8 mouse cellular contexts compared by ENCODE assay signal in genomic region chr5:134678827-134679546, GRCm38 (mm10). TPM values are rescaled to one million over a fixed set of nuclear protein-coding genes. Genes with fewer than 3 reads are reported as not detected.
A peak's percentile ranks its signal among the peaks of the same experiment; 100 is the strongest.
DNase-seq lines count a peak whose midpoint lies in the region; ATAC-seq and TF ChIP-seq lines count a peak whose summit lies in the region.

No protein-coding gene starts in this region.

- no peak for TF ChIP-seq CTCF in forebrain, postnatal 0 days (IDR thresholded peaks at IDR 0.05; ENCODE audit: low read depth)

- whole genome bisulfite sequencing in hindbrain, embryonic 13.5 days: 76% methylated on average over 8 of the region's 8 CpGs
- 59% methylated on average over 8 of the region's 8 CpGs for WGBS in hindbrain, embryonic 12.5 days
- WGBS in heart, embryonic 16.5 days: 65% methylated on average over 8 of the region's 8 CpGs
- WGBS in liver, embryonic 15.5 days (ENCODE audit: insufficient replicate concordance): 57% methylated on average over 8 of the region's 8 CpGs
- 69% methylated on average over 8 of the region's 8 CpGs for WGBS in forebrain, postnatal 0 days

- H3K4me3 ChIP-seq in hindbrain, embryonic 13.5 days: no peak overlapping the region
- no peak overlapping the region for H3K4me3 ChIP-seq in hindbrain, embryonic 12.5 days
- H3K4me3 ChIP-seq in heart, embryonic 16.5 days (ENCODE audit: low read length): no peak overlapping the region
- no peak overlapping the region for H3K4me3 ChIP-seq in liver, embryonic 15.5 days (replicated peaks)
- no peak overlapping the region for H3K4me3 ChIP-seq in forebrain, postnatal 0 days (ENCODE audit: low read depth, low read length)

- H3K4me2 ChIP-seq in hindbrain, embryonic 13.5 days: no peak overlapping the region
- H3K4me2 ChIP-seq in hindbrain, embryonic 12.5 days (replicated peaks): no peak overlapping the region
- H3K4me2 ChIP-seq in heart, embryonic 16.5 days (ENCODE audit: low read depth, low read length): no peak overlapping the region
- H3K4me2 ChIP-seq in liver, embryonic 15.5 days: peak overlapping the region; percentile 3; the same call in 1 of the 2 replicates
- no peak overlapping the region for H3K4me2 ChIP-seq in forebrain, postnatal 0 days (ENCODE audit: low read depth)

- peak; percentile 25 for DNase-seq in NIH3T3 (ENCODE audit: low read depth)
- no peak for DNase-seq in thymus, postnatal 0 days (ENCODE audit: low spot score)
- no peak for DNase-seq in forebrain, postnatal 0 days

- peak overlapping the region; percentile 29; the same call in 1 of the 2 replicates for H3K9ac ChIP-seq in hindbrain, embryonic 13.5 days
- H3K9ac ChIP-seq in hindbrain, embryonic 12.5 days: no peak overlapping the region
- H3K9ac ChIP-seq in heart, embryonic 16.5 days (ENCODE audit: low read length): no peak overlapping the region; the same call in 1 of the 2 replicates
- H3K9ac ChIP-seq in liver, embryonic 15.5 days: no peak overlapping the region
- no peak overlapping the region for H3K9ac ChIP-seq in forebrain, postnatal 0 days

- no peak overlapping the region for H3K27ac ChIP-seq in hindbrain, embryonic 13.5 days
- no peak overlapping the region for H3K27ac ChIP-seq in hindbrain, embryonic 12.5 days
- peak overlapping the region; percentile 36; the same call in 1 of the 2 replicates for H3K27ac ChIP-seq in heart, embryonic 16.5 days (ENCODE audit: low read length)
- 0 out of 2 replicates have a peak overlapping the region, but pooled peaks have one; percentile 8 for H3K27ac ChIP-seq in liver, embryonic 15.5 days (replicated peaks)
- no peak overlapping the region for H3K27ac ChIP-seq in forebrain, postnatal 0 days (ENCODE audit: low read depth, low read length)

- H3K27me3 ChIP-seq in hindbrain, embryonic 13.5 days: no peaks in the 10 kb centered on the region
- H3K27me3 ChIP-seq in hindbrain, embryonic 12.5 days: no peaks in the 10 kb centered on the region
- no peaks in the 10 kb centered on the region for H3K27me3 ChIP-seq in heart, embryonic 16.5 days (ENCODE audit: control insufficient read depth, insufficient read depth, low read length)
- no peaks in the 10 kb centered on the region for H3K27me3 ChIP-seq in liver, embryonic 15.5 days
- H3K27me3 ChIP-seq in forebrain, postnatal 0 days (ENCODE audit: insufficient read depth, low read length): no peaks in the 10 kb centered on the region

- H3K36me3 ChIP-seq in hindbrain, embryonic 13.5 days: peaks cover 59% of the 10 kb centered on the region
- H3K36me3 ChIP-seq in hindbrain, embryonic 12.5 days: peaks cover 39% of the 10 kb centered on the region
- H3K36me3 ChIP-seq in heart, embryonic 16.5 days (ENCODE audit: control insufficient read depth, insufficient read depth): peaks cover 6% of the 10 kb centered on the region; the same call in 1 of the 2 replicates
- no peaks in the 10 kb centered on the region for H3K36me3 ChIP-seq in liver, embryonic 15.5 days (replicated peaks)
- peaks cover 16% of the 10 kb centered on the region; the same call in 1 of the 2 replicates for H3K36me3 ChIP-seq in forebrain, postnatal 0 days (ENCODE audit: insufficient read depth)

- peaks cover 49% of the 10 kb centered on the region for H3K4me1 ChIP-seq in hindbrain, embryonic 13.5 days (replicated peaks)
- peaks cover 44% of the 10 kb centered on the region for H3K4me1 ChIP-seq in hindbrain, embryonic 12.5 days
- peaks cover 35% of the 10 kb centered on the region for H3K4me1 ChIP-seq in heart, embryonic 16.5 days (ENCODE audit: control insufficient read depth, insufficient read depth, low read length)
- H3K4me1 ChIP-seq in liver, embryonic 15.5 days (replicated peaks): peaks cover 54% of the 10 kb centered on the region
- 0 out of 2 replicates have a peak, but pooled peaks cover 10% of the 10 kb centered on the region for H3K4me1 ChIP-seq in forebrain, postnatal 0 days (ENCODE audit: insufficient read depth)

- ATAC-seq in hindbrain, embryonic 13.5 days (ENCODE audit: low FRiP score): no peak
- no peak for ATAC-seq in hindbrain, embryonic 12.5 days (ENCODE audit: low FRiP score)
- no peak for ATAC-seq in heart, embryonic 16.5 days (replicated peaks; ENCODE audit: extremely low read depth, insufficient read depth, low FRiP score)
- ATAC-seq in liver, embryonic 15.5 days (ENCODE audit: insufficient read depth): no peak
- ATAC-seq in erythroid progenitor cell, adult 5-6 weeks (replicated peaks; ENCODE audit: low FRiP score, poor library complexity, severe bottlenecking): no peak
- no peak for ATAC-seq in forebrain, postnatal 0 days

- H3K9me3 ChIP-seq in hindbrain, embryonic 13.5 days: no peaks in the 10 kb centered on the region
- H3K9me3 ChIP-seq in hindbrain, embryonic 12.5 days (replicated peaks): no peaks in the 10 kb centered on the region
- no peaks in the 10 kb centered on the region for H3K9me3 ChIP-seq in heart, embryonic 16.5 days (replicated peaks; ENCODE audit: control insufficient read depth, low read length)
- H3K9me3 ChIP-seq in liver, embryonic 15.5 days (replicated peaks): no peaks in the 10 kb centered on the region
- no peaks in the 10 kb centered on the region for H3K9me3 ChIP-seq in forebrain, postnatal 0 days (ENCODE audit: low read length)

RNA-seq across cellular contexts. Expression of gene Limk1, which starts 9.4 kb away (rescaled TPM):
- polyA plus RNA-seq in hindbrain, embryonic 13.5 days (2015; fragmentation: Nextera tagmentation; extraction: Ambion mirVana): 21.6 and 23.4 TPM in 2 replicates
- 19.5 and 20.9 TPM in 2 replicates for polyA plus RNA-seq in hindbrain, embryonic 12.5 days (2016; fragmentation: Nextera tagmentation; extraction: Ambion mirVana)
- polyA plus RNA-seq in heart, embryonic 16.5 days (2015; fragmentation: Nextera tagmentation; extraction: Ambion mirVana): 4.6 and 5.1 TPM in 2 replicates
- polyA plus RNA-seq in liver, embryonic 15.5 days (2015; fragmentation: Nextera tagmentation; extraction: Ambion mirVana): 0.81 and 1.1 TPM in 2 replicates
- 2.8 and 3.8 TPM in 2 replicates for polyA plus RNA-seq in thymus, postnatal 0 days (2015; fragmentation: Nextera tagmentation; extraction: Ambion mirVana)
- 0.42 and 1.8 TPM in 2 replicates for total RNA-seq in erythroid progenitor cell, adult 5-6 weeks (2015; ENCODE audit: low replicate concordance)
- total RNA-seq in erythroid progenitor cell, adult 5-6 weeks (2017; ENCODE audit: low replicate concordance): 0.64 and 0.76 TPM in 2 replicates
- total RNA-seq in forebrain, postnatal 0 days (2014; rRNA removed): 41.3 and 44.5 TPM in 2 replicates
- 9.3 and 11.4 TPM in 2 replicates for polyA plus RNA-seq in forebrain, postnatal 0 days (2015; fragmentation: Nextera tagmentation; extraction: Ambion mirVana)

RNA-seq across cellular contexts. Expression of gene Eif4h, which starts 39.7 kb away (rescaled TPM):
- polyA plus RNA-seq in hindbrain, embryonic 13.5 days (2015; fragmentation: Nextera tagmentation; extraction: Ambion mirVana): 336 and 347 TPM in 2 replicates
- 397 and 418 TPM in 2 replicates for polyA plus RNA-seq in hindbrain, embryonic 12.5 days (2016; fragmentation: Nextera tagmentation; extraction: Ambion mirVana)
- polyA plus RNA-seq in heart, embryonic 16.5 days (2015; fragmentation: Nextera tagmentation; extraction: Ambion mirVana): 347 and 358 TPM in 2 replicates
- 171 and 194 TPM in 2 replicates for polyA plus RNA-seq in liver, embryonic 15.5 days (2015; fragmentation: Nextera tagmentation; extraction: Ambion mirVana)
- polyA plus RNA-seq in thymus, postnatal 0 days (2015; fragmentation: Nextera tagmentation; extraction: Ambion mirVana): 385 and 414 TPM in 2 replicates
- 105 and 157 TPM in 2 replicates for total RNA-seq in erythroid progenitor cell, adult 5-6 weeks (2015; ENCODE audit: low replicate concordance)
- 150 and 178 TPM in 2 replicates for total RNA-seq in erythroid progenitor cell, adult 5-6 weeks (2017; ENCODE audit: low replicate concordance)
- 498 and 525 TPM in 2 replicates for total RNA-seq in forebrain, postnatal 0 days (2014; rRNA removed)
- 315 and 343 TPM in 2 replicates for polyA plus RNA-seq in forebrain, postnatal 0 days (2015; fragmentation: Nextera tagmentation; extraction: Ambion mirVana)

Comparison
In these comparisons a context has a peak if more than half of its experiments do, and no peak if none do; other contexts are left out.
1. H3K27ac ChIP-seq: peak in heart, embryonic 16.5 days (single experiment) and liver, embryonic 15.5 days (single experiment); none in hindbrain, embryonic 13.5 days (single experiment), hindbrain, embryonic 12.5 days (single experiment) and forebrain, postnatal 0 days (single experiment).